Mouse (Mus musculus) stomach, postnatal 0 days (tissue): Measurements from ENCODE around the gene Xrra1. TPM values are rescaled to one million over a fixed set of nuclear protein-coding genes. Genes with fewer than 3 reads are reported as not detected.

ENCODE experiments used
- ATAC-seq: fragments of 200-750 bp; cut with Nextera tagmentation; 2 replicates; pipeline ENCODE4 v1.8.0; 2017; ENCODE audit not compliant: low FRiP score, low TSS enrichment
- DNase-seq: peaks from one replicate; pipeline ENCODE4 v3.0.0-alpha.2; 2016; ENCODE audit warnings: low spot score
- H3K27ac ChIP-seq: fragments of 300-500 bp; sonication (generic); replicated peaks from 2 replicates; pipeline ENCODE4 v1.5.1; 2014; ENCODE audit warnings: mild to moderate bottlenecking, control low read depth
- H3K27me3 ChIP-seq: fragments of 300-500 bp; sonication (generic); 2 replicates; pipeline ENCODE4 v1.6.1; 2014; ENCODE audit warnings: low read length; ENCODE audit not compliant: control insufficient read depth, insufficient read depth
- H3K36me3 ChIP-seq: fragments of 300-500 bp; sonication (generic); 2 replicates; pipeline ENCODE4 v1.6.1; 2014; ENCODE audit warnings: low read length, mixed read lengths; ENCODE audit not compliant: control insufficient read depth, insufficient read depth
- H3K4me1 ChIP-seq: fragments of 300-500 bp; sonication (generic); replicated peaks from 2 replicates; pipeline ENCODE4 v1.6.1; 2014; ENCODE audit warnings: antibody characterized with exemption; ENCODE audit not compliant: control insufficient read depth, insufficient read depth
- H3K4me2 ChIP-seq: fragments of 300-500 bp; sonication (generic); replicated peaks from 2 replicates; pipeline ENCODE4 v1.6.1; 2014; ENCODE audit warnings: low read depth, mild to moderate bottlenecking, control low read depth, moderate library complexity
- H3K4me3 ChIP-seq: fragments of 300-500 bp; sonication (generic); 2 replicates; pipeline ENCODE4 v1.5.1; 2014; ENCODE audit warnings: low read depth, low read length, control low read depth
- H3K9ac ChIP-seq: fragments of 300-500 bp; sonication (generic); 2 replicates; pipeline ENCODE4 v1.6.1; 2014; ENCODE audit warnings: mild to moderate bottlenecking, low read length, control low read depth, mixed read lengths
- H3K9me3 ChIP-seq: fragments of 300-500 bp; sonication (generic); 2 replicates; pipeline ENCODE4 v1.6.1; 2016; ENCODE audit warnings: low read length; ENCODE audit not compliant: control insufficient read depth
- CTCF ChIP-seq: IDR thresholded peaks from 2 replicates; pipeline ENCODE4 v1.5.1; 2016; ENCODE audit warnings: antibody characterized with exemption, low read depth, mild to moderate bottlenecking, moderate library complexity
- EP300 ChIP-seq: optimal IDR thresholded peaks from 2 replicates; pipeline ENCODE3; 2016; ENCODE audit warnings: antibody characterized with exemption
- WGBS: fragments of 180-500 bp; shearing (Covaris S2); extraction: QIAGEN DNeasy Blood & Tissue Kit; methylation state at CpG from one replicate; pipeline ENCODE4 v1.1.7; 2014; 5-methylcytosine and 5-hydroxymethylcytosine counted together
- polyA plus RNA-seq: library from polyadenylated mRNA; unstranded; fragments of >200 nt; fragmentation: Nextera tagmentation; extraction: Ambion mirVana; gene quantifications from 2 replicates; pipeline ENCODE4 v1.2.1, GENCODE M21; 2015

Xrra1 gene
- polyA plus RNA-seq, 1 experiment from 2014 or later: 0.08 TPM

GRCm38 (mm10) chr7:99822426-99822825, 36.5 kb upstream of the Xrra1 start:
- Histone ChIP-seq H3K36me3 (no peaks in the 10 kb centered on the region), H3K27me3 (no peaks in the 10 kb centered on the region), H3K4me1 (no peaks in the 10 kb centered on the region; the same call in 1 of the 2 replicates), H3K9ac (no peak overlapping the region), H3K9me3 (no peaks in the 10 kb centered on the region), H3K4me3 (no peak overlapping the region), H3K27ac (0 out of 2 replicates have a peak overlapping the region, but pooled peaks have one; percentile 18), H3K4me2 (no peak overlapping the region)
- TF ChIP-seq EP300 (no peak), CTCF (no peak)
- no peak for DNase-seq
- ATAC-seq: no peak
- 49% methylated on average over 5 of the region's 5 CpGs for WGBS

- DNase-seq (no peak), ATAC-seq (no peak)
- whole genome bisulfite sequencing: 79% methylated on average over 10 of the region's 10 CpGs
- H3K27ac ChIP-seq: 0 out of 2 replicates have a peak overlapping the region, but pooled peaks have one; percentile 9
- no peaks in the 10 kb centered on the region for H3K36me3 ChIP-seq
- no peak overlapping the region for H3K4me2 ChIP-seq
- no peaks in the 10 kb centered on the region; the same call in 1 of the 2 replicates for H3K4me1 ChIP-seq
- TF ChIP-seq EP300 (no peak), CTCF (no peak)
- no peaks in the 10 kb centered on the region for H3K9me3 ChIP-seq
- H3K9ac ChIP-seq: no peak overlapping the region
- H3K27me3 ChIP-seq: no peaks in the 10 kb centered on the region
- H3K4me3 ChIP-seq: no peak overlapping the region
These were observed 35.8 kb upstream of the Xrra1 start for GRCm38 (mm10) chr7:99823045-99823663.

DNA sequence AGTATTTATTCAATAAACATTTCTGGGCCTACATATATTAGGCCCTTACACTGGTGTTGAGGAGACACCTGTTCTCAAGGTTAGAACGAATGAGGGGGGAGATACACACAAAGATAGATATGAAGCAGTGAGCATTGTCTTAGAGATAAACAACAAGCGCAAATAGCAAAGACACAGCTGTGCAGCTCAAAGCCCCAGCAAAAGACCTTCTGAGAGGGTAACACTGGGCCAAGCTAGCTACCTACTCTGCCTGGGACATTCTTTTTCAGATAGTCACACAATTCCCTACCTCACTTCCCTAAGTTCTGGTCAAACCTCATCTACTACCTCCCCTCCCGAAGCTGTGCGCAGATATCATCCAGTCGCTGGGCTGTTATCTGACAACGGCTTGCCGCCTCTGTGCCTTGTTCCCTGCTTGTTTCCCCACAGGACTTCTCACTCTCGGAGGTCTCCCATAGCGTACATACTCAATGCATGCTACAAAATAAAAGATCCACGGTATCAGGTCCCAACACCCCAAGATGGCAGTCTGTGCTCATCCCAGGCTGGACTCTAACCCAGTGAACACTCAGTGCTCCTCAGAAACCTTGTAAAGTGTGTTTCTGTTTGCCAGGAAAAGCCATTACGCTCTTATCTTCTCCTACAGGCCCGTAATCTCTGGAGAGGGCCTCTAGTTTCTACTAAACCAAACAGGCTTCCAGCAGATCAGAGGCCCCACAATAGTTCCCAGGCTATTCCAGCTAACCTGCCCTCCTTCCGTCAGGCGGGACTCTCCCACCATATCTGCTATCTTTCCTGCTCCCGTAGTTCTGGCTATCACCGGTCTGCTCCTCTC, 34.0 kb upstream of the Xrra1 start:
- ATAC-seq: no peak
- TF ChIP-seq EP300: no peak
- TF ChIP-seq CTCF: no peak
- WGBS: 66% methylated on average over 16 of the region's 16 CpGs

DNA sequence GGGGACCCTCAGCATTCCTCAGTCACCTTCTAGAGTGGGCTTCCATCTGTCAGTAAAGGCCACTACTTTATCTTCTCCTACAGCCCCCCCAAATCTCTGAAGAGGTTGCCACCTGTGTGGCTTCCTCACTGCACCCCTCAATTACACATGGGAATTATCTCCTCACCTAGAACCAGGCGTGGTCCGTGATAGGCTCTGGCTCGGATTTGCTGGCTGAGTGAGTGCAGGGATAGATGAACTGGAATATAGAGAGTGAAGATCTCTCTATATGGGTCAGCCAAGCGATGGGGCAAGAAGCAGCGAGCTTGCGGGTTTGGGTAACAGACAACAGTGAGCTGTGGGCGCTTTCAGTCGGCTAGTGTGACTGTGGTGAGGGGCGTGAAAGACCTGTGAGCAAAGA, 33.4 kb upstream of the Xrra1 start:
- WGBS: 81% methylated on average over 9 of the region's 9 CpGs
- H3K4me2 ChIP-seq: no peak overlapping the region
- no peak overlapping the region for H3K9ac ChIP-seq
- H3K27me3 ChIP-seq: no peaks in the 10 kb centered on the region
- ATAC-seq: no peak
- no peaks in the 10 kb centered on the region for H3K9me3 ChIP-seq
- no peaks in the 10 kb centered on the region; the same call in 1 of the 2 replicates for H3K4me1 ChIP-seq
- H3K4me3 ChIP-seq: no peak overlapping the region
- no peak for TF ChIP-seq EP300
- no peak for TF ChIP-seq CTCF
- DNase-seq: no peak
- H3K36me3 ChIP-seq: no peaks in the 10 kb centered on the region
- peak overlapping the region; percentile 59 for H3K27ac ChIP-seq

More for the DNA sequence above, 34.0 kb upstream of the Xrra1 start:
- no peaks in the 10 kb centered on the region; the same call in 1 of the 2 replicates for H3K4me1 ChIP-seq
- no peak overlapping the region for H3K4me3 ChIP-seq
- no peak for DNase-seq
- peak overlapping the region; percentile 59; the same call in 1 of the 2 replicates for H3K27ac ChIP-seq
- no peaks in the 10 kb centered on the region for H3K9me3 ChIP-seq
- no peaks in the 10 kb centered on the region for H3K36me3 ChIP-seq
- no peak overlapping the region for H3K4me2 ChIP-seq
- no peak overlapping the region for H3K9ac ChIP-seq
- no peaks in the 10 kb centered on the region for H3K27me3 ChIP-seq

DNA sequence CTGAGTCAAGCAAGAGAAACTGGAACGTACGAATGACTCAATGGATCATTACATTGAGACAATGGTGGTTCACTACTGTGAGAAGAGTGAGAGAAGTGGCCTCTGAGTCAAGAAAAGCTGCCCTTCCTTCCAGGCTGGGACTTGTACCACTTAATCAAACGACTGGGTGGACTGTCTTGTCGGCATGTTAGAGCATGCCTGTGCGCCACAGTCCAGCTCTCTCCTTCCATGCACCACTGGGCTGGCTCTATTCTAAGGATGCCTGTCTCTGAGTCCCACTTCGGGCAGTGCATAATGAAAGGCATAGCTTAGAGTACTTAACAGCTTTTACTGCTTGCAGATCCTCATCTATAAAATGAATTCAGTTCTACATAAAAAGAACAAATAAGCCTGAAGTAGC, 32.8 kb upstream of the Xrra1 start:
- Histone ChIP-seq H3K4me2 (no peak overlapping the region), H3K9me3 (no peaks in the 10 kb centered on the region), H3K27me3 (no peaks in the 10 kb centered on the region), H3K4me3 (no peak overlapping the region), H3K4me1 (no peaks in the 10 kb centered on the region; the same call in 1 of the 2 replicates), H3K27ac (peak overlapping the region; percentile 59), H3K9ac (no peak overlapping the region), H3K36me3 (no peaks in the 10 kb centered on the region)
- 47% methylated on average over 6 of the region's 6 CpGs for WGBS
- DNase-seq (no peak), ATAC-seq (no peak)
- TF ChIP-seq CTCF (no peak), EP300 (no peak)
